Mouse (Mus musculus) right cerebral cortex, postnatal 36 days (tissue): ENCODE measurements around the gene Ap5s1.

ENCODE experiments used
- DNase-seq, 2 experiments: peaks; one replicate each; pipeline ENCODE4 v3.0.0; 2022; ENCODE audit warnings: low spot score in 2 of 2, mixed read lengths in 1 of 2

Ap5s1 gene

DNA sequence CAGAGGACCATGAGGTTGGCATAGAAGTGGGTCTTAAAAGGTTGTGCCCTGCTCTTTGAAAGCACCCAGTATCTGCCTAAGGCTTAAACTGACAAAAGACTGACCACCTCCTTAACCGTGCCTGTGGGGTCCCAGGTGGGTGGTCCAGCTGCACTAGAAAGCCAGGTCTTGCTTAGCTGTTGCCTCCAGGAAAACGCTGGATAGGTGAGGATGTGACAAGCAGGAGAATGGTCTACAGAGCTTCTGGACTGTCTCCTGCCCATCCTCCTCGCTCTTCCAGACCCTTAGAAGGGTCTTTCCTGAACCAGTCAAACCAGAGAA is 19.3 kb upstream of the Ap5s1 start:
- DNase-seq: no peak

- DNase-seq: no peak
These were observed 18.6 kb upstream of the Ap5s1 start for GRCm38 (mm10) chr2:131188311-131188710.

- no peak for DNase-seq
These were observed 17.2 kb upstream of the Ap5s1 start for GRCm38 (mm10) chr2:131189521-131190309.

DNA sequence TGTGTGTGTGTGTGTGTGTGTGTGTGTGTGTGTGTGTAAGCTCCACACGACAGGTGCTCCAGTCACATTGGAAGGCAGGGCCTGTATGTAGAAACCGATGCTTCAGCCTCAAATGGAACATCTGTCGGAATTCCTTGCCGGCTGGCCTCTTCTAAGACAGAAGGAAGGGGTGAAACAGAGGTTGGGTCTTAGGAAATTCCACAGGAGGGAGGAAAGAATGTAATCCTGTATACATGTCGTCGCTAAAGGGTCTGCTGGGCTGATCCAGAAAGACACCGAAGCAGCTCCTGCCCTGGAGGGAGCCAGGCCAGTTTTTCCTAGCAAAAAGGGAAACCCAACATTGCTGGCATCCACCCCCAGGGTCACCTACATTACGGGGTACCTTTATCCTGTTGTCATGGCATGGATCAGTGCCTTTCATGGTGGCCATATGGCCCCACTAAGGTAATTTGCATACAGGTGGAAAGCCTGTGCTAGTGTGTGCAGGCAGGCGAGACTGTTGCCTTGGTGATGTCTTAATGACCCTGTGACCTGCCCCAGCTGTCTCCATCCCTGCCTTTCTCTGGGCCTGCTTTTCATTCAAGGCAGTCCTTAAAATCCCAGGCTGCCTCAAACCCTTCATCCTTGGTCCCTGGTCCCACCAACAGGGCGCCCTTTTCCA is 16.4 kb upstream of the Ap5s1 start:
- DNase-seq: no peak

DNA sequence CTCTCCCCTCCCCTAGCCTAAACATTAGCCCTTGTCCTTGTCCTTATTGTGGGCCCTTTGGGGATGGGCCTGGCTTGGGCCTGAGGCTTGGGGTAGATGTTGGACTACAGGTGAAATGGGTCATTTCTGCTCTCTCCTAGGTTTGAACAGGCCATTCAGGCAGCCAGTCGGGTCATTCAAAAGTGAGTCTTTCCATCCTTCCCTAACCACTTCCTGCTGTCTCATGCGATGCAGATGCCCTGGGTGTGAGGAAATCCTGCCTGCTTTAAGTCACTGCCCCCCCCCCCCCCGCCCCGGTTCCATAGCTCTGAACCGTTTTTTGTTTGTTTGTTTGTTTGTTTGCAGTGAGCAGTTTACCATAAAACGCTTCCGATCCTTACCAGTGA is 15.9 kb upstream of the Ap5s1 start:
- DNase-seq: no peak

GRCm38 (mm10) chr2:131196606-131197316 is 10.1 kb upstream of the Ap5s1 start:
- DNase-seq: no peak

GRCm38 (mm10) chr2:131200710-131201109 is 6.2 kb upstream of the Ap5s1 start:
- DNase-seq: no peak

DNA sequence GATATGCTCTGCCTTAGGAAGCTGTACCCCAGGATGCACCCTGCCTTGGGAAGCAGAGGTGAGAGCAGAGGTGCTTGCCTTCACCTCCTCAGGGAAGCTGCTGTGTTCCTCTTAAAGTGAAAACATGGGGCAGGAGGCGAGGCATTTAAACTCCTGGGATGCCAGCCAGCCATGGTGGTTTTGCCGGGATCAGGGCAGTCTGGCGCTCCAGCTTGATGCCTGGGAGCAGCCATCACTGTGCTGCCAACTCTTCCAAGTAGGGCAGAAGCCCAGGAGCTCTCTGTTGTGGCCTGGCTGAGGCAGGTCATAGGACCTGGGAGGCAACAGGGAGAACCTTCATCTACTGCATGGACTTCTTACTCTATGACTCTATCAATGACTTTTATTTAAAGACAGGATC is 5.6 kb upstream of the Ap5s1 start:
- DNase-seq: no peak

- no peak for DNase-seq
These were observed 3.0 kb upstream of the Ap5s1 start for GRCm38 (mm10) chr2:131203816-131204409.

- DNase-seq: peak; percentile 81 to 83
These were observed 2.4 kb upstream of the Ap5s1 start for GRCm38 (mm10) chr2:131204410-131204981.

DNA sequence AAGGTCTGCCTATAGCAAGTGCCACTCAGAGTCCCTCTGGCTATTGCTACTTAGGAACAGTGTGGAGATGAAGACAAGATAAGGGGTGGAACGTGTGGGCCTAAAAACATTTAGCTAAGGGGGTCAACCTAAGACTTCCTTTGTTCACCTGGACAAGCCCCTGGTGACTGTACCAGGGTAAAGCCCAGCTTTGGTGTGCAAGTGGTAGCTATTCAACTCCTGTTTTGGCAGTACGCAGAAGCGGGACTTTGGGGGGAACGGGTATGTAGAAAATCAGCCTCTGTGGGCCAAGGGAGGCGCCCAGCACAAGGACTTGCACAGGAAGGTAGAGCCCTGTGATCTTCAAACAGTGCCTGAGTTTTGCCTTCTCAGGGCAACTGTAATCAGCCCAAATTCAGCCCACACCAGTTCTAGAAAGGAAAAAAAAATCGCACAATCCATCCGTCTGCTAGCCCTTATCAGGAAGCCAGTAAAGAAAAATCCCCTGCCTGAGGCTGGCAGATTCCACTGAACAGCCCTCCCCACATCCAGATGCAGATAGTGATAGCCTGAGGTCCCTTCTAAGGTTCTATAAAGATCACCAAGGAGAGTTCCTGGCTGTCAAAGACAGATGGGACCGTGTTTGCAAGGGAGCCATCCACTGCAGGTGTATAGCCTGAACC is 1.2 kb upstream of the Ap5s1 start:
- no peak for DNase-seq

GRCm38 (mm10) chr2:131208356-131208755 is 1.5 kb downstream of the Ap5s1 start:
- DNase-seq: no peak

- no peak for DNase-seq
These were observed 2.4 kb downstream of the Ap5s1 start for GRCm38 (mm10) chr2:131209125-131209795.

GRCm38 (mm10) chr2:131209969-131210792 is 3.3 kb downstream of the Ap5s1 start:
- peak; percentile 93 for DNase-seq

DNA sequence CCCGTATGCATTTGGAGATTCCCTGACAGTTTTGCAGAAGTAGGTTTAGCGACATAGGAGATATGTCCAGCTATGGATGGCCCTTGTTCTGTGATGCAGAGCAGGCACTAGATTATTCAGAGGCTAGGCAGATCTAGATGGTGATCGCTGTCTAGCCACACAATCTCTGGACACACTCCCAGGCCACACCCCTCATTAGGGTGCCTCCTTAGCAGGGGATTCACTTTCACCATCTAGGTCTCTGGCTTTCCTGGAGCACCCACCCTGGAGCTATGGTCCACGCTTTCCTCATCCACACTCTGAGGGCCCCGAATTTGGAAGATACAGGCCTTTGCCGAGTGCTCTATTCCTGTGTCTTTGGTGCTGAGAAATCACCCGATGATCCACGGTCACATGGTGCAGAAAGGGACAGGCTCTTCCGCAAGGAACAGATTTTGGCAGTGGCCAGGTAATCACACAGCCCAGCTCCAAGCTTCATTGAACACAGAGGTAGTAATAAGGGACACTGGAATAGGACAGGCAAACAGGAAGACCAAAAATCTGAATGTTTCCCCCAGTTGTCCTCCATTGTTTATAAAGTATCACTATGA is 4.2 kb downstream of the Ap5s1 start:
- no peak for DNase-seq

GRCm38 (mm10) chr2:131213773-131214172 is 6.9 kb downstream of the Ap5s1 start:
- no peak for DNase-seq

GRCm38 (mm10) chr2:131215941-131216858 is 9.3 kb downstream of the Ap5s1 start:
- DNase-seq: no peak

GRCm38 (mm10) chr2:131220030-131220429 is 13.2 kb downstream of the Ap5s1 start:
- no peak for DNase-seq
